Mouse (Mus musculus): ENCODE results near the gene Vwa3b.

Vwa3b gene

DNA sequence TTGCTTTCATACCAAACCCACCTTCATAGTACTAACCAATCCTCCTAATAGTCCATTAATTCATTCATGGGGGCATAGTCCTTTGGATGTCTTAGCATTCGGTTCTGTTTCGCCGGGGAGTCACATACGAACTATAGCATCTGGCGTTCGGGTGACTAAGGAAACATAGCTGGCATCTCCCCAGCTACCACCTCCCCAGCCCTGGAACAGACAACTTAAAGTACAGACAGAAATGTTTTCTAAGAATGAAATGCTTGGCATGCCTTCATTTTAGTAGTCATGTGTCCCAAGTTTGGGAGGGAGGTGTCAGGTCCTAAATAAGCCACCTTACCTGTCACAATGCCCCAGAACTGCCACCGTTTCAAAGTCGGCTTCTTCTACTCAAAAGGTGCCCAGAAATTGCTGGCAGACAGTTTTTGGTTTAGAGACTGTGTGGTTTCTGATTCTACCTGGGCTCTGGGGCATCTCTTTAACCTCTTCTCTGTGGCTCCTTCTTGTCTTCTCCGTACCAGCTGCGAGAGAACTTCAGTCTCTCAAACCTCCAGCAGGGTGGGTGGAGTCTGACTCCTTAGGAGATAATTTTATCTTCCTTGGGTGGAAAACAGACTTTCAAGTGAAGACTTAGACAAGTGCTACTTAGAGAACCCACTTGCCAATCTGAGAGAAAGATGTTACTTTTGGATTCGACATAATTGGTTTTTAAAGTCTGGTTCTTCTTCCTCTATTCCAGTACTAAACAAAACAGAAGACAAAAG is 39.4 kb downstream of the Vwa3b start:
- no peak for DNase-seq

DNA sequence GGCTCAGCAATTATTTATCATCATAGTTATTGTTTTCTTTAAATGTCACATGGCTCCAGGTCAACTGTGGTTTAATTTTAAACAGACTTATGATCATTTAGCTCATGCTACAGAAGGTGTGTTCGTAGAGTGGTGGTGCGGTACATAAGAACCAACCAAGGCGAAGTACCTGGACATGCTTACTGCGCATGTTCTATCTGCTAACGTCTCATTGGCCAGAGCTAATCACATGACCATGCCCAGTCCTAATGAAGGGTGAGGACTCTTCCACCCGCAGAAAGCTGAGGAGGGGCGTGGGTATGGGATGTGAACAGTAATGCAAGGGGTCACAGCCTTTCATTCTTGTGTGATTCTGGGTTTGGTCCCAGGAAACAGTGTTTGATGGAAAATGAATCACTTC is 49.4 kb downstream of the Vwa3b start:
- DNase-seq, result no peak

DNA sequence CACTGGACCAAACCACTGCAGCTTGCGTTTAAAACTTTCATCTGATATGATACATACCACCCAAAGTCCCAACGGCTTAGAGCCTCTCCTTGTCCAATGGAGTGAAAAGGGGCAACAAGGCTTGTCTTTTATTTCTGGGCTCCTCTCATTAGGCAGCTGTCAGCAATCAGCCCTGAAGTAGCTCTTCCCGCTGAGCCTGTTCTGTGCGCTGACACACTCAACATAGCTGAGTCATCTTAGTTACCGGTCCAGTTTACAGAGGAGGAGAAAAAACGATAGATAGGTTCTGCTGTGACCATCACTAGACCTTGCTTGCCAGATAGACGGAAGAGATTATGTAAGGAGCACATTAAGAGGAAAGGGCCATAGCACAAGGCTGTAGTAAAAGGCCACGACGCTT is 50.9 kb downstream of the Vwa3b start:
- DNase-seq, result no peak

DNA sequence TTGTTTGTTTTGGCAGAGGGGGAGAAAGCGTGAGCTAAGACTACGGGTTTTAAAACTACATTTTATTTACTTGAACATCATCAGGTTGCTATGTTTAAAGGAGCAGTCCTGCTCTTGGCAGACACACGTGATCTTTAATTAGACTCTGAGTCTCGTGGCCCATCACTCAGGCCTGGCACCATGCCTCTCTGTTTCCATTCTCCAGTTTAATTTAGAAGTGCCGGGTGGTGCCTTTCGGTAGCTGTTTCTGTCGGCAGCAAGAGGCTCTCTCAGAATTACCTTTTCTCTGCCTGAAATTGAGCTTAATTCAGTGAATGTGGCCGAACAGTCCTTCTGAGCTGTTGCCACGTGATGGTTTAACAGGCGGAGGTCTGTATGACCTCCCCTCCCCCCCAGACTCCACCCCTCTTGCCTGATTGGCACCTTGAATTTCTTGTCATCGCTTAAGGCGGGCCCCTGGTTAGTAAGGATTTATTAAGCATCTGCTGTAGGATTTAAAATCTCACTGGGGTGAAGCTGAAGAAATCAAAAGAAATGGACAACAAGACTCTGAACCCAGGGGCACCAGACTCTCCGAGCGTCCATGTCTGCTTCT is 51.7 kb downstream of the Vwa3b start:
- DNase-seq, result peak; percentile 49 to 58

DNA sequence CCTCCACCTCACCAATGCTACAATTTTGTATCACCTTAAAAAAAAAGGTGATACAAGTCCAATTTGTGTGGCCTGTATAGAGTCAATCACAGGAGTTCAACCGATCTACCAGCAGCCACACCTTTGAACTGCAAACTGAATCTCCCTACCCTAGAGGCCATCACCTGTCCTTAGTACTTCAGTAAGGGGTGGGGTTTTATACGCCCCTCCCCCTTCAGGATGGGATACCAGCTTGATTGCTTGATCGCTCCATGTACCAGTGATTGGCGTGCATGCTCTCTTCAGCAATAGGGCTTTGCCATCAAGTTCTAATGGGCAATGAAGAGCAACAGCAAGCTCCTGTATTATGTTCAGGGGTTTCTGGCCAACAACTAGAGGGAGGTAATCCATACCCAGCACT is 54.0 kb downstream of the Vwa3b start:
- no peak for DNase-seq

DNA sequence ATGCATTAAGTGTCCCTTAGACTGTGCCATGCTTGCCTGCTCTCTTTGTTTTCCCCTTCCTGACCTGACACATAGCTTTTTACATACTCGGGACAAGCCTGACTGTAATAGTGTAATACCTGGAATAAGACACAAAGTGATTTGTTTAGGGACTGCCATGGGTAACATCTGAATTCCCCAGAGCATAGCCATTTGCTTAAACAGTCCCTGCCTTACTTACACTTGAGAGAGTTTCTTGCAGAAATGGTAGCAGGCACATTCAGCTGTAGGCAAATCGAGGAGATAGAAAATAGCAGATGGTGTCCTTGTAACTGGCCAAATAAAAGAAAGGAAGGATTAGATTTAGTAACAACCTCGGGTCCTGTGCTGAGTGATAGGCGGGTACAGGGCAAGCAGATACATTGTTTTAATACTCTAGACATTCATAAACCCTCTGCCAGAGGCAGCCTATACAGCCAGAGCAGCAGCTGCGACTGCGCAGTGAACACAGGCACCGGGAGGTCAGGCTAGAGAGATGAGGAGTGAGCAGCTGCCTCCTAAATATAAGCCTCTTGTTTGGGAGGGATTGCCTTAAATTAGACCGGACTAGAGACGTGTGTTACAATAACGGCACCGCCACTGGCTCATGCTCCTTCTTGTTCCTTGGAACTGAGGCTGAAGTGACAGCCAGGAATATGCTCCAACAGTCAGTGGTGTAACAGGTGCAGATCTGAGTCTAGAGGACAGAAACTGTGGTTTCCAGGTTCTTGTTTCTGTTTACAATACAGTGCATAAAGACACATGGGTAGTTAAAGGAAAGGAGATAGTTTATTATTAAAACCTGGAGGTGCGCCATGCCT is 55.2 kb downstream of the Vwa3b start:
- peak in 1 of 2 experiments; percentile 9 for DNase-seq

DNA sequence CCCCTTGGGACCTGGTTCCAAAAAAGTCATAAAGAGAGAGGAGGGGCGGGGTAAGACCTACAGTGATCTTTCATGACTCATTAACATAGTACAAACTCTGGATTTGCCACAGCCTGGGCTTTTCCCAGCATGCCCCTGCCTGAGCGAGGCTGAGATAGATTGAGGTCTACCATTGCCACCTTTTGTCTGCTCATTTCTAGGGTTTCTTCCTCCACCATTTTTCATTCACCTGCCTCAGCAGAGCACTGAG is 55.7 kb downstream of the Vwa3b start:
- DNase-seq, result no peak

DNA sequence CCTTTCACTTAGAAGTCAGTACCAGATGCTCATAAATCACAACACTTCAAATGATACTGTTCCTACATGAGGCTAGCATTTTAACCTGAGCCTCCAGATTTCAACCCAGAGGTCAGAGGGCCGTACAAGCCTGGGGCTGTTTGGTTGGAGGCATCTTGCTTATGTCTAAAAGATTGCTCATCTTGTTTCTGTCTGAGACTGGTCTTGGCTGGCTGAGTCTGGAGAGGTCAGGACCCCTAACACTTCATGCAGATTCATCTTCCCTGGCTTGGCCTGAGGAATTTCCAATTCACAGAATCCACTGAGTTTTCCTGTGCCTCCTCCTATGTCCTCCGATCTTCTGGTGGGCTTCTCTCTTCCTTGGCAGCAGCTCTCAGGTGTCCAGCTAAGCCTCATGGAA is 57.7 kb downstream of the Vwa3b start:
- DNase-seq, result no peak

DNA sequence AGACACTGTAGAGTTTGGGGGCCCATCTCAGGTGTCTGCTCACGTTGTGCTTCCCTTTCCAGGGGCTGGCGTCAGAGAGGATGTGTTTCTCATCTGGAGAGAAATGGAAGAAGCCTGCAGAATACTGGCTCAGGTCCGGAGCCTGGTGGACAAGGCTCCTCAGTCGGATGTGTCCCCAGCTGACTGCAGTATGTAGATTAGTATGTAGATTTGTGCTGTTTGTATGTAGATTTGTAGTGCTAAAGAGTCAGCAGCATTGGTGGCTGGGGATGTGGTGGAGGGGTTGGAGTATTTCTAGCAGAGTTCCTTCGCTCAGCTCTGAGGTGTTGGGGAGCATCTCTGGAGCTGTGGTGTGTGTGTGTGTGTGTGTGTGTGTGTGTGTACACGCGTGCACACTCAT is 58.8 kb downstream of the Vwa3b start:
- DNase-seq, result no peak

DNA sequence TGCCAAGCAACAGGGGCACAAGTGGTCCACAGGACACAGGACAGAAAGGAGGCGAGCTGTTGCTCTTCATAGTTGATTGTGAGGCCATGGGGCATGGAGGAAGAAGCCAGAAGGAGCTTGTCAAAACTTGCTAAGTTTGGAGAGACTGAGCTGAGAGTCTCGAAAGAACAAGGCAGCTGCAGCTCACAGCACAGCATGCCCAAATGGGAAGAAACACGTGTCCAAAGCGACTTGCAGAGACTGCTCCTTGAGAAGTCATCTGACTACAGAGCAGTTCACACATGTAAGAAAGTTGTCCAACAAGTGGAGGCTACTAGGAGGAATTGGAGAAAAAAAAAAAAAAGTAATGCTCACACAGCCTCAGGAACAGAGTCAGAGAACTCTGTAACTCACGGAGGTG is 62.8 kb downstream of the Vwa3b start:
- DNase-seq, result no peak

DNA sequence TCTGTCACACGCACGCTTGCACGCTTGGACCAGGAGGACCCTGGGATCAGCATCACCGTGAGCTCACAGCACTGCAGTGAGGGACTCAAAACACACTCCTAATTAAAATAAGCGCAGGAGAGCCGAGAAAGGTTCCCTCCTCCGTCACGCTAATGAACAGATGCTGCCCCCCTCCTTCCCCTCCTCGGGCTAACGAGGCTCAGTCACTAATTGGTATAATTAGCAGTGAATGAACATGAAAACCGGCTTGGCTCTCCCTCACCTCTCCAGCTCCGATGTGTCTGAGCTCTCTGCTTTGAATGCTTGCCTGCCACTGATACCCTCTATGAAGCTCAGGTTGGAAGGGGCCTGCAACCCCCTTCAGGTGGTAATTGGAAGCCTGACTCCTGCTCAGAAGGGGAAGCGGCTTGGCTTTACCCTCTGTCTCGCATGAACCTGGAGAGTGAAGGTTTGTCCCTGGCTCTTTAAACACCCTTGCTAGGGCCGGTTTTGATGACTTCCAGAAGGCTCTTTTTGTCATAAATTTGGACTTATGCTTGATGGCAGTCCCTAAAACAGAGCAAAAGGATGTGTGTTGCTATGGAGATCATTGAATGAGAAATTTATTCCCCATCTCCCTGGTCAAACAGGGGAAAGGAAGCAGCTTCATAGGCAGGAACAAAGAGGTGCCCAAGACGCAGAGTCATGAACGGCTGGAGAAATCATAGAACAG is 71.1 kb downstream of the Vwa3b start:
- DNase-seq, result peak; percentile 35 to 43

DNA sequence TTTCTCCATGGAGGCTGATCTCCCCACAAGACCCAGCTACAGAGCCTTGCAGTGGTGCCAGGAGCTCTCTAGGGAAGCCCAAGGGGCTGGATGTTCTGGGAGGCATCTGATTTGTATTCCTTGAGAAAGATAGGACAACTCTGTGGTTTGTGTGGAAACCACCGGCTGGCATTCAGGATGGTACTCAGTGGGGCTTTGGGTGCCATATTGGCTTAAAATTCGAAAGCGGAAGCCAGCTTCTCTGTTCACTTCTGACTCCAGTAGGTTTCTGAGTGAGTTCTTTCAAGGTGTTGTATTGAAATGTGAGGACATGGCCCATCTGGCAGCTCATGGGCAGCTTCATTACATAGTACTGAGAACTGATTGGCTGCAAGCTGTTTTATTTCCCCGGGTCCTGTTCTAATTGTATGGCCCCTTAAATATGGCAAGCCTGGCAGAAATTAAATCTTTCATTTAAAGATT is 71.7 kb downstream of the Vwa3b start:
- DNase-seq, result no peak

DNA sequence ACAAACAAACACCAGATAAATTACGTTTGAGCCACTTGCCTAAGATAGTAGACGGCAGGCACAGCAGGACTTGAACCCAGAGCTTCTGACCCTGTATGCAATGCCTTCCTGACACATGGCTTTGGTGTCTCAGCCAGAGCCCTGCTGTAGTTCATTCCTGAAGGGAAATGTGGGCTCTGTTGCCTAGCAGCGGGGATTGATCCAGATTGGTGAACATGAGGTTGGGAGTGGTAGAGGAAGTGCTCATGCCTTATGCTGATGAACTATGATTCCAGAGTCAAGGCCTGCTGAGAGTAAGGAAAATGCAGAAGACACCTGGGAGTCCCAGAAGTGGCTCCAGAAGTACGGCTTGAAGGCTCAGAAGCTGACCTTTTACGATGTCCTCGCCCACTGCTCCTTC is 74.0 kb downstream of the Vwa3b start:
- no peak for DNase-seq

DNA sequence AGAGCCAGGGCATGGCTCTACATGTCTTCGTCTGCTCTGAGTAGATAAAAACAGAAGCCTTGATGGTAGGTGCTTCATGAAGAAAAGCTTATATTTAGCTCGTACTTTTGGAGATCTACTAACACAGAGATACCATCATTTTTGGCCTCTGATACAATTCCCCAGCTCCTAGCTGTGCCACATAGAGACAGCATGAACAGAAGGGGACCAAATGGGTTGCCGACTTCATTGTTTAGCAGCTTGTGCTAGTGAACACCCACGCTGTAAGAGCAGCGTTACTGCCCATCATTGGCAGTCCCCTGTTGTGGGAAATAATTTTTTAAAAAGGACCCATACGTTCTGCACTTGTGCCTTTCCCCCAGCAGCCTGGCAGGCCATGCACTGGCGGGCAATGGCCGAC is 74.6 kb downstream of the Vwa3b start:
- DNase-seq, result no peak

DNA sequence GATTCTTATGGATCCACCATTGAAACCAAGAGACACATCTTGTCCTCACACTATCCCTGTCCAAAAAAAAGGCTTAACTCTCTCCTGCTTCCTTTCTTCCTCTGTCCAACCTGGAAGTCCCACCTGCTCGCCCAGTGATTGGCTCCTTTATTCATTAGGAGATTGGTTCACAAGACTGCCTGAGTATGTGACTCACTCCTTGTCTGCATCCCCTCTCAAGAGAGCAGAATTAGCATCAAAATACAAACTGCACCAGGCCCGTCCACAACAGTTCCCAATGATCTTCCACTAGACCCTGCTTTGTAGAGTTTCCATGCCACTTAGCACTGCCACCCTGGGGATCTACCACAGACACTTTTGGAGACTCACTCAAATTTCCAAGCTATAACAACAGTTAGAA is 75.3 kb downstream of the Vwa3b start:
- DNase-seq, result no peak

DNA sequence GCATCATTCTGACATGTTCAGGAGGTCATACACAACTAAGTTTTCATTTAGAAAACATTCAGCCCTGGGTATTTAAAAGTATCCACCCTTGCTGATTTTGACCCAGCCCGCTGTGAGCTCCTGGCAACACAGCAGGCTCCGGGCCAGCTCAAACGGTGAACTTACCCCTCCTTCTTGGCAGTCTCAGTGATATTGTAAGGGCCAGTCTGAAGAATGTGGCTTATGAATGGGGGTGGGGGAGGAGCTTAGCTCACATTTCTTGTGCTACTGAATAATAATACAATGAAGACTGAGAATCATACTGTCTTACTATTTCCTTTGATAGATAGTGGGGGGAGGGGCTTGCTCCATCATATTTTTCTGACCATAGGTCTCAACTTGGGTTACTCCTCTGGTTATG is 78.8 kb downstream of the Vwa3b start:
- DNase-seq, result no peak

DNA sequence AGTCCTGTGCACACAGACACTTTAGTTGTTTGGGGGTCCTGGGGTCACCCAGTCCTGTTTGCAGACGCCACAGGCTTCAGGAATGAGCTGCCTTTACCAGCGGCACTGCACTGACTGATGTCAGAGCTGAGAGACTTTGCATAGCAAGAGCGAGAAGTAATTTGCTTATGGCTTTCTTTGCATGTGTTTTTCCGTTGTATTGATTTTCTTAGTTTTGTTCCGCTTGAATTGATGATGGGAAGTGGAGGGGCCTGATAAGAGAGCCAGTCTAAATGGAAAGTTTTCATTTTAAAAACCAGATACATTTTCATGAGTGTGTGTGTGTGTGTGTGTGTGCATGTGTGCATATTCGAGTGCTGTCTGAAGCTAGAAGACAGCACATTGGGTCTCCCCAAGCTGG is 87.4 kb downstream of the Vwa3b start:
- DNase-seq, result no peak

DNA sequence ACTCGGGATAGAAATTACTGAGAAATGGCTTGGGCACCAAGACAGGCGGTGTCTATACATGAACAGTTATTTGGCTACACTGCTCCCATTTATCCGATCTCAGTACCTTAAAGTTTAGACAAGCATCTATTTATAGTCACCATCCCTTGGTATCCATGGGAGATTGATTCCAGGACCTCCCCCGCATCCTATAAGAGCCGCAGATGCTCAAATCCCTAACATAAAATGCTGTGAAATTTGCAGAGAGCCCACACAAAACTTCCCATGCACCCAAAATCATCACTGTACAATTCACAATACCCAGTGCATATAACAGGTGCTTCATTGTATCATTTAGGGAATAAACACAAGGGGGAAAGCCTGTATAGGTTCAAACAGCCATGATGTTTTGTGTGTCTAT is 89.5 kb downstream of the Vwa3b start:
- DNase-seq, result no peak

DNA sequence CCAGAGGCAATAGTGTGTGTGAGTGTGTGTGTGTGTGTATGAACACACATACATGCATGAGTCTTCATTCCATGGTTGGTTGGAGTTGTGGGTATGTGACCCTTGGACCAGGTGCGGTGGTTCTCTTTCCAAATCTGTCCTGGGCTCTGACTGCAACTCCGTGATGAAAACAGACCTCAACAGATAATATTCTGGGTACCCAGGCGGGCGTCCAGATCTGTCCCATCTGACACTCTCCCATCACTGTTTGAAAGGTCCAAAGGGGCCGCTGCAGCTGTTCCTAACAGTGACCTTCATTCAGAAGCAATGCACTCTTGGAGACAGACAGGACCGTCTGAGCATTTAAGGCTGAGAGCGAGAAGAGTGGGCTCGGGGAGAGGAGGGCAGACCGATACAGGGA is 90.2 kb downstream of the Vwa3b start:
- no peak for DNase-seq

DNA sequence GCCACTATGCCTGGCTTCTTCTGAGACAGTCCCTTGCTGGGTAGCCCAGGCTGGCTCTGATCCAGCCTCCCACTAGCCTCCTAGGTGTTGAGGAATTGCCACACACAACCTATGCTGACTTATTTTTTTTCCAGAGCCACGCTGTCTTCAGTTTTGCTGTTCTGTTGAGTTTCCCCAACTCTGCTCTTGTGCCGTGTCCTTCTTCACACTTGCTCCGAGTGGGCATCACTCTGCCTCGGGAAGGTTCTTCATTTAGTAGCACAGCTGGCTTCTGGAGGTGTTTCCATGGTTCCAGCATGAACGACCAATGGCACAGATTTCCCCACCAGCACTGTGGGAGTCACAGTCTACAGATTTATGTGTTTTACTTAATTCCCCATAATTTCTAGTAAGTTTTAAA is 91.6 kb downstream of the Vwa3b start:
- DNase-seq, result no peak

DNA sequence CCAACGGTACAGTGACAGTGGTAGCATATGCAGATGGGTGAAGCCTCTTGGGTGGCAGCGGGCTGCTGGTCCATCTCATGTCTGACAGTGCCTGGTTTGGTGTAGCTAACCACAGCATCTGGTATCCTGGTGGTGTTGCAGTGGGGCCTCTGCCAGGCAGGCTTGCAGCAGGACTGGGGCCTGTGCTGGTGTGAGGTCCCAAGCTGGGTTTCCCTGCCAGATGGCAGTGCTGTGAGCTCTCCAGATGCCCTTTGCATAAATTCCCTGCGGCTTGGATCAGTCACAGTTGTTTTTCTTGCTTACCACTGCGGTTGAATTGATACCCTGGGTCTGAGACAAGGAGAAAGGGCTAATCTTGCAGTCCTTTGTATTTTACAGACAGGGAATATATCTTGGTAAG is 95.9 kb downstream of the Vwa3b start:
- DNase-seq, result peak; percentile 27 to 45

DNA sequence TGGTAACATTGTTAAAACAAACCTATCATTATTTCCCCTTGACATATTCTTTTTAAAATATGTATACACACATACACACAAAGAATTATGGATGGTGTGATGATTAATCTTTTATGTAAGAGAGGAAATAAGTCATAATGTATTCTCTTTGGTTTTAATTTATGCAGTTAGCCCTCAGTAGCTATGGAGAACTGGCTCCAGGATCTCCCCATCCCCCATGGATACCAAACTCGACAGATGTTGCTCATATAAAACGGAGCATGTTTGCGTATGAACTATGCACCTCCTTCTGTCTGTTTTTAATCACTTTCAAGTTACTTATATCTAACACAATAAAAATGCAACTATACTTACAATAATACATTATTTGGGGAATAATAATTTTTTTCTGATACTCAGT is 96.4 kb downstream of the Vwa3b start:
- no peak for DNase-seq

DNA sequence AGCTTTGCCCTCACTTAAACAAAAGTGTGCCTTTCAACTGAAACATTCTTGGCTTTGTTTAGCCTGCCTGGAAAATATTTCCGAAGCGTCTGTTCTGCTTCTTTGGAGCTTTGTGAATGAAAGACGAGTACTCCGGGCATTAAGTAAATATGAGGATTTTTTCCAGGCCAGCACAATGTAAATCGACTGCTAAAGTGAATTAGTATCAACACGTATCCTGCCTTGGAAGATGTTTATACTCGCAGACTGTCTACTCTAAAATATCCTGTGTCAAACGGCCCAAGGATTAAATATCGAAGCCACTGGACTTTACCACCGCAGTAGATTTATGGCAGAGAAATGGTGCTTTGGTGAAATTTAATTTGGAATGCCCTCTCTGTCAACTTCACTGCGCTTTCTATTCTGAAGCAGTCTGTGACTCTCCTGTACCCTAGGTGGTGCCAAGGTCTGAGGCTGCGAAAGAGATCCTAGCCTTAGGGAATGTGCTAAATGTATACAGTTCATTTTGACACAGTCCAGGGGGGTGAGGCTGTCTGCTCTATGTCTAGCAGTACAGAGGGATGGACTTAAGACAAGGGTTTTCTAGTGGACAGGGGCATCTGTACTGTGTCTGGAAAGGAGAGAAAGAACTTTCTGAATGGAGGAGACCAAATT is 98.4 kb downstream of the Vwa3b start:
- DNase-seq, result no peak
